Comparison of ENCODE assay signal across 23 mouse cellular contexts in the genomic region with DNA sequence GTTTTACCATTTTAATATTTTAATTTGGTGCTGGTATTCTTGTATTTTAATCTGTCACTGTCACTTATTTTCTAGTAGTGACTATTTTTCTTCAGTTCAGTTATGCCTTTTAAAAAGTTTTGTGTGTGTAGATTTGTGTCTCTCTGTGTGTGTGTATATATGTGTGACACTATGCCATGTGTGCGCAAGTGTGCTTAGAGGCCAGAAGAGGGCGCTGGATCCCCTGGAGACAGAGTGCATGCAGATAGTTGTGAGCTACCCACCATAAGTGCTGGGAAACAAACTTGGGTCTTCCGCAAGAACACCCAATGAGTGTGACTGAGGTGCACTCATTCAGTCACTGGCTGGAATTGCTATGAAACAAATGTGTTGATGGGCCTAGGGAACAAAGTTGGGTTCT. TPM values are rescaled to one million over a fixed set of nuclear protein-coding genes. Genes with fewer than 3 reads are reported as not detected.
"Had no signal": no experiment of that assay in that cellular context is flagged by ENCODE, and none has a peak within 500 bp of the region (broad histone marks: within the 10 kb centered on the region; RNA-seq: fewer than 3 reads in every experiment).

No protein-coding gene starts in this region.

- H3K9ac ChIP-seq: limb, embryonic 12.5 days; limb, embryonic 15.5 days; liver, embryonic 13.5 days; lung, embryonic 15.5 days; neural tube, embryonic 13.5 days; stomach, embryonic 15.5 days had no signal

- ATAC-seq: intestine, embryonic 16.5 days had no signal

- H3K4me2 ChIP-seq: limb, embryonic 12.5 days; limb, embryonic 15.5 days; liver, embryonic 13.5 days; lung, embryonic 15.5 days; midbrain, embryonic 11.5 days; neural tube, embryonic 13.5 days; stomach, embryonic 15.5 days had no signal

- H3K9me3 ChIP-seq: limb, embryonic 12.5 days; limb, embryonic 15.5 days; liver, embryonic 13.5 days; lung, embryonic 15.5 days; neural tube, embryonic 13.5 days; stomach, embryonic 15.5 days had no signal

- H3K4me1 ChIP-seq: limb, embryonic 12.5 days; limb, embryonic 15.5 days; lung, embryonic 15.5 days; neural tube, embryonic 13.5 days; stomach, embryonic 15.5 days had no signal

- H3K4me3 ChIP-seq: limb, embryonic 12.5 days; limb, embryonic 15.5 days; liver, embryonic 13.5 days; lung, embryonic 15.5 days; myocyte; neural tube, embryonic 13.5 days; stomach, embryonic 15.5 days had no signal

- H3K27me3 ChIP-seq: limb, embryonic 12.5 days; limb, embryonic 15.5 days; liver, embryonic 13.5 days; lung, embryonic 15.5 days; neural tube, embryonic 13.5 days; stomach, embryonic 15.5 days had no signal

- DNase-seq: kidney, adult 18-20 months; kidney, adult 9 months; kidney, postnatal 25 days; left cerebral cortex, postnatal 4 days; liver, embryonic 13.5 days; lung, adult 18-20 months; lung, postnatal 10 days; lung, postnatal 36 days; midbrain, embryonic 14.5 days; retina, postnatal 1 day; right cerebral cortex, postnatal 25 days; spleen, adult 18-20 months; thymus, adult 2 months; thymus, postnatal 25 days had no signal

- H3K27ac ChIP-seq: limb, embryonic 12.5 days; limb, embryonic 15.5 days; liver, embryonic 13.5 days; lung, embryonic 15.5 days; neural tube, embryonic 13.5 days; stomach, embryonic 15.5 days had no signal

- H3K36me3 ChIP-seq: limb, embryonic 12.5 days; limb, embryonic 15.5 days; liver, embryonic 13.5 days; lung, embryonic 15.5 days; neural tube, embryonic 13.5 days; stomach, embryonic 15.5 days had no signal

RNA-seq across cellular contexts. Expression of a gene that starts 58.8 kb away (rescaled TPM):
- total RNA-seq: monocyte, adult 5-6 weeks had no signal
